Comparison of ENCODE assay signal across 8 mouse cellular contexts in genomic region chr2:119548371-119548660, GRCm38 (mm10). TPM values are rescaled to one million over a fixed set of nuclear protein-coding genes. Genes with fewer than 3 reads are reported as not detected.
DNase-seq lines count a peak whose midpoint lies in the region; ATAC-seq and TF ChIP-seq lines count a peak whose summit lies in the region.

No protein-coding gene starts in this region.

- peak overlapping the region; percentile 61 for H3K4me2 ChIP-seq in neural tube, embryonic 11.5 days (ENCODE audit: low read depth)
- H3K4me2 ChIP-seq in limb, embryonic 14.5 days (replicated peaks; ENCODE audit: low read depth, low read length, severe bottlenecking) = peak overlapping the region; percentile 58
- H3K4me2 ChIP-seq in stomach, embryonic 15.5 days = peak overlapping the region; percentile 84

- WGBS in cerebellum, adult 2 months = 3% methylated on average over 3 of the region's 3 CpGs
- 23% methylated on average over 3 of the region's 3 CpGs for WGBS in neural tube, embryonic 11.5 days
- 8% methylated on average over 3 of the region's 3 CpGs for WGBS in limb, embryonic 14.5 days
- WGBS in stomach, embryonic 15.5 days = 5% methylated on average over 3 of the region's 3 CpGs

- TF ChIP-seq CTCF in cerebellum, adult 2 months (IDR thresholded peaks at IDR 0.05; ENCODE audit: borderline replicate concordance, insufficient read depth, low read depth, low read length) = no peak

- no peaks in the 10 kb centered on the region for H3K36me3 ChIP-seq in neural tube, embryonic 11.5 days (ENCODE audit: control insufficient read depth, insufficient read depth, low read length)
- H3K36me3 ChIP-seq in limb, embryonic 14.5 days (ENCODE audit: control insufficient read depth, insufficient read depth, low read length) = no peaks in the 10 kb centered on the region
- H3K36me3 ChIP-seq in stomach, embryonic 15.5 days = no peaks in the 10 kb centered on the region

- peaks cover 5% of the 10 kb centered on the region; the same call in 1 of the 2 replicates for H3K4me1 ChIP-seq in cerebellum, adult 2 months (ENCODE audit: control insufficient read depth, insufficient read depth, low read length)
- peaks cover 6% of the 10 kb centered on the region; the same call in 1 of the 2 replicates for H3K4me1 ChIP-seq in neural tube, embryonic 11.5 days (ENCODE audit: control insufficient read depth, insufficient read depth, low read length)
- peaks cover 9% of the 10 kb centered on the region for H3K4me1 ChIP-seq in limb, embryonic 14.5 days (ENCODE audit: control insufficient read depth, insufficient read depth, low read length)
- peaks cover 10% of the 10 kb centered on the region; the same call in 1 of the 2 replicates for H3K4me1 ChIP-seq in stomach, embryonic 15.5 days

- H3K27ac ChIP-seq in cerebellum, adult 2 months (ENCODE audit: insufficient read depth, low read length) = no peak overlapping the region
- H3K27ac ChIP-seq in neural tube, embryonic 11.5 days (ENCODE audit: low read depth, low read length) = no peak overlapping the region
- no peak overlapping the region for H3K27ac ChIP-seq in limb, embryonic 14.5 days (replicated peaks; ENCODE audit: low read depth, low read length)
- peak overlapping the region; percentile 76 for H3K27ac ChIP-seq in stomach, embryonic 15.5 days

- H3K9me3 ChIP-seq in neural tube, embryonic 11.5 days (ENCODE audit: control insufficient read depth, low read length) = no peaks in the 10 kb centered on the region
- no peaks in the 10 kb centered on the region for H3K9me3 ChIP-seq in limb, embryonic 14.5 days (ENCODE audit: control insufficient read depth, low read length)
- no peaks in the 10 kb centered on the region for H3K9me3 ChIP-seq in stomach, embryonic 15.5 days

- H3K4me3 ChIP-seq in cerebellum, adult 2 months (replicated peaks; ENCODE audit: insufficient read depth, low read depth, low read length) = peak overlapping the region; percentile 78
- peak overlapping the region; percentile 73 for H3K4me3 ChIP-seq in neural tube, embryonic 11.5 days (ENCODE audit: low read depth, low read length)
- H3K4me3 ChIP-seq in limb, embryonic 14.5 days (replicated peaks; ENCODE audit: low read length) = peak overlapping the region; percentile 65
- peak overlapping the region; percentile 64 for H3K4me3 ChIP-seq in stomach, embryonic 15.5 days (replicated peaks)

- intact Hi-C loops in left cerebral cortex, postnatal 10 days (cut with DNase I) = loop anchor here (5.0 kb wide), 1 partner anchor 44 kb away; no protein-coding TSS in a partner anchor

- peak in 1 of 2 experiments; percentile 8 for DNase-seq in cerebellum, adult 2 months
- DNase-seq in cerebellum, adult 9-11 months = no peak
- DNase-seq in neural tube, embryonic 11.5 days (ENCODE audit: low spot score) = no peak
- no peak for DNase-seq in neural tube, embryonic 10.5 days (ENCODE audit: extremely low spot score, low spot score)
- no peak for DNase-seq in limb, embryonic 14.5 days (ENCODE audit: low spot score)
- DNase-seq in layer of hippocampus, adult 9-11 months = no peak
- DNase-seq in left cerebral cortex, postnatal 10 days (ENCODE audit: extremely low spot score in 1 of 2, low spot score in 2 of 2) = no peak

- no peak for ATAC-seq in neural tube, embryonic 11.5 days (ENCODE audit: insufficient read depth, low FRiP score, low TSS enrichment)
- ATAC-seq in limb, embryonic 14.5 days (ENCODE audit: low FRiP score, low read depth) = no peak
- no peak for ATAC-seq in stomach, embryonic 15.5 days (ENCODE audit: insufficient read depth, low FRiP score, low read depth)

- H3K27me3 ChIP-seq in cerebellum, adult 2 months (ENCODE audit: control insufficient read depth, insufficient read depth, low read length) = no peaks in the 10 kb centered on the region
- no peaks in the 10 kb centered on the region for H3K27me3 ChIP-seq in neural tube, embryonic 11.5 days (ENCODE audit: control insufficient read depth, insufficient read depth, low read length)
- H3K27me3 ChIP-seq in limb, embryonic 14.5 days (ENCODE audit: control insufficient read depth, insufficient read depth, low read length) = no peaks in the 10 kb centered on the region
- no peaks in the 10 kb centered on the region for H3K27me3 ChIP-seq in stomach, embryonic 15.5 days (replicated peaks)

- TF ChIP-seq POLR2A in cerebellum, adult 2 months (IDR thresholded peaks at IDR 0.05; ENCODE audit: borderline replicate concordance, insufficient read depth, low read length) = no peak
- no peak for TF ChIP-seq POLR2A in limb, embryonic 14.5 days (IDR thresholded peaks at IDR 0.05; ENCODE audit: borderline replicate concordance, extremely low read depth, insufficient read depth, insufficient read length)

- H3K9ac ChIP-seq in neural tube, embryonic 11.5 days (ENCODE audit: low read length) = peak overlapping the region; percentile 83
- H3K9ac ChIP-seq in limb, embryonic 14.5 days (ENCODE audit: low read depth, low read length, severe bottlenecking) = peak overlapping the region; percentile 69
- H3K9ac ChIP-seq in stomach, embryonic 15.5 days = no peak overlapping the region; the same call in 1 of the 2 replicates

RNA-seq across cellular contexts. Expression of gene Chp1, which starts 0.8 kb away (rescaled TPM):
- 126 and 142 TPM in 2 replicates for polyA plus RNA-seq in cerebellum, adult 2 months (2012; rRNA removed)
- 69.4 and 72.8 TPM in 2 replicates for polyA plus RNA-seq in neural tube, embryonic 11.5 days (2014; fragmentation: Nextera tagmentation; extraction: Ambion mirVana)
- 53.8 and 61.7 TPM in 2 replicates for polyA plus RNA-seq in limb, embryonic 14.5 days (2012; rRNA removed)
- polyA plus RNA-seq in limb, embryonic 14.5 days (2014; fragmentation: Nextera tagmentation; extraction: Ambion mirVana) = 55.6 and 64.4 TPM in 2 replicates
- polyA plus RNA-seq in stomach, embryonic 15.5 days (2015; fragmentation: Nextera tagmentation; extraction: Ambion mirVana) = 68.1 and 73.6 TPM in 2 replicates
- 100 to 1,000 TPM; 108 to 110 TPM for total RNA-seq in left cerebral cortex, postnatal 10 days (2021)

RNA-seq across cellular contexts. Expression of gene Exd1, which starts 0.9 kb away (rescaled TPM):
- 0.90 and 1.2 TPM in 2 replicates for polyA plus RNA-seq in cerebellum, adult 2 months (2012; rRNA removed)
- polyA plus RNA-seq in neural tube, embryonic 11.5 days (2014; fragmentation: Nextera tagmentation; extraction: Ambion mirVana) = 0.57 and 0.65 TPM in 2 replicates
- polyA plus RNA-seq in limb, embryonic 14.5 days (2012; rRNA removed) = 0.12 and 0.19 TPM in 2 replicates
- polyA plus RNA-seq in limb, embryonic 14.5 days (2014; fragmentation: Nextera tagmentation; extraction: Ambion mirVana) = 0.12 and 0.39 TPM in 2 replicates
- polyA plus RNA-seq in stomach, embryonic 15.5 days (2015; fragmentation: Nextera tagmentation; extraction: Ambion mirVana) = 0.42 and 0.48 TPM in 2 replicates
- total RNA-seq in left cerebral cortex, postnatal 10 days (2021) = under 1 TPM; 0.63 to 0.64 TPM
